Mouse (Mus musculus) CH12.LX (cell line): ENCODE results near the gene Tapt1. TPM values are rescaled to one million over a fixed set of nuclear protein-coding genes. Genes with fewer than 3 reads are reported as not detected.
A peak's percentile ranks its signal among the peaks of the same experiment; 100 is the strongest.

ENCODE experiments used
- DNase-seq: peaks from one replicate; pipeline ENCODE4 v3.0.0-alpha.2; 2013; ENCODE audit errors: extremely low read depth
- H3K27ac ChIP-seq: 2 replicates; pipeline ENCODE4 v1.5.1; 2012; ENCODE audit warnings: low read depth, mild to moderate bottlenecking, control low read depth, moderate library complexity; ENCODE audit not compliant: insufficient read depth
- H3K27me3 ChIP-seq: replicated peaks from 2 replicates; pipeline ENCODE3; 2012; ENCODE audit warnings: inconsistent platforms
- H3K36me3 ChIP-seq, 2 experiments: replicated peaks in 1 of 2; 2 replicates each; pipeline versions ENCODE3 to v1.6.1; 2012; ENCODE audit warnings: inconsistent platforms in 1 of 2, low read length in 1 of 2, mild to moderate bottlenecking in 1 of 2, mixed read lengths in 1 of 2, moderate library complexity in 1 of 2; ENCODE audit not compliant: control insufficient read depth in 1 of 2, insufficient read depth in 1 of 2
- H3K4me1 ChIP-seq, 2 experiments: 2 replicates each; pipeline ENCODE4 v1.6.1; 2012; ENCODE audit warnings: inconsistent platforms in 1 of 2, moderate library complexity in 1 of 2; ENCODE audit not compliant: insufficient read depth in 2 of 2, control insufficient read depth in 1 of 2
- H3K4me2 ChIP-seq: 2 replicates; pipeline ENCODE4 v1.6.1; 2012; ENCODE audit warnings: low read depth, mild to moderate bottlenecking, control low read depth; ENCODE audit not compliant: poor library complexity, insufficient read depth, severe bottlenecking
- H3K4me3 ChIP-seq, 3 experiments: fragments of 150-350 bp in 1 of 3; sonication (generic) in 1 of 3; replicated peaks in 1 of 3; 2 replicates each; pipeline versions ENCODE3 to v1.5.1; 2011 to 2012; ENCODE audit warnings: low read depth in 2 of 3, low read length in 2 of 3, mild to moderate bottlenecking in 2 of 3, moderate library complexity in 2 of 3, control low read depth in 1 of 3, improper control_type of control experiment in 1 of 3, inconsistent platforms in 1 of 3, mixed read lengths in 1 of 3; ENCODE audit not compliant: poor library complexity in 1 of 3
- H3K79me2 ChIP-seq: replicated peaks from 2 replicates; pipeline ENCODE4 v1.6.1; 2012; ENCODE audit warnings: mild to moderate bottlenecking, moderate library complexity; ENCODE audit not compliant: control insufficient read depth, poor library complexity, insufficient read depth, severe bottlenecking; ENCODE audit errors: extremely low read depth
- H3K9ac ChIP-seq: 2 replicates; pipeline ENCODE4 v1.6.1; 2012; ENCODE audit warnings: low read depth, mild to moderate bottlenecking, control low read depth, moderate library complexity; ENCODE audit not compliant: insufficient read depth
- H3K9me3 ChIP-seq: replicated peaks from 2 replicates; pipeline ENCODE3; 2012; ENCODE audit warnings: low read length, inconsistent platforms, mixed read lengths
- CHD1 ChIP-seq: IDR thresholded peaks from 2 replicates; pipeline ENCODE4 v1.6.1; 2012; ENCODE audit warnings: low read depth, low read length, improper control_type of control experiment, inconsistent platforms
- ELF1 ChIP-seq: IDR thresholded peaks from 2 replicates; pipeline ENCODE4 v1.6.1; 2014; ENCODE audit warnings: low read depth, mild to moderate bottlenecking, inconsistent platforms, low read length, improper control_type of control experiment
- EP300 ChIP-seq: IDR thresholded peaks from 2 replicates; pipeline ENCODE4 v1.6.1; 2011; ENCODE audit warnings: low read length, improper control_type of control experiment
- HCFC1 ChIP-seq: IDR thresholded peaks from 2 replicates; pipeline ENCODE4 v1.6.1; 2012; ENCODE audit warnings: low read depth, mild to moderate bottlenecking, inconsistent platforms, low read length, improper control_type of control experiment
- JUN ChIP-seq: IDR thresholded peaks from 2 replicates; pipeline ENCODE4 v1.6.1; 2011; ENCODE audit warnings: low read depth, mild to moderate bottlenecking, low read length, improper control_type of control experiment, moderate library complexity; ENCODE audit not compliant: insufficient read depth
- KAT2A ChIP-seq: IDR thresholded peaks from 2 replicates; pipeline ENCODE4 v1.6.1; 2012; ENCODE audit warnings: low read length, improper control_type of control experiment, inconsistent platforms; ENCODE audit not compliant: insufficient replicate concordance
- MAX ChIP-seq: IDR thresholded peaks from 2 replicates; pipeline ENCODE4 v1.6.1; 2011; ENCODE audit warnings: low read length, improper control_type of control experiment
- MEF2A ChIP-seq: IDR thresholded peaks from 2 replicates; pipeline ENCODE4 v1.6.1; 2014; ENCODE audit warnings: low read depth, mild to moderate bottlenecking, inconsistent platforms, low read length, improper control_type of control experiment, borderline replicate concordance
- MYC ChIP-seq: IDR thresholded peaks from 2 replicates; pipeline ENCODE4 v1.6.1; 2011; ENCODE audit warnings: low read depth, mild to moderate bottlenecking, improper control_type of control experiment, low read length
- NELFE ChIP-seq: IDR thresholded peaks from 2 replicates; pipeline ENCODE4 v1.6.1; 2011; ENCODE audit warnings: low read depth, low read length, improper control_type of control experiment
- NRF1 ChIP-seq: IDR thresholded peaks from 2 replicates; pipeline ENCODE4 v1.6.1; 2014; ENCODE audit warnings: low read depth, mild to moderate bottlenecking, inconsistent platforms, low read length, improper control_type of control experiment, moderate library complexity
- POLR2A ChIP-seq: IDR thresholded peaks from 2 replicates; pipeline ENCODE4 v1.6.1; 2011; ENCODE audit warnings: low read depth, mild to moderate bottlenecking, improper control_type of control experiment, low read length
- RCOR1 ChIP-seq: conservative IDR thresholded peaks from 2 replicates; pipeline ENCODE4 v1.6.1; 2012; ENCODE audit warnings: low read depth, mild to moderate bottlenecking, inconsistent platforms, low read length, improper control_type of control experiment
- SIN3A ChIP-seq: IDR thresholded peaks from 2 replicates; pipeline ENCODE4 v1.6.1; 2012; ENCODE audit warnings: low read length, improper control_type of control experiment, inconsistent platforms
- TCF12 ChIP-seq: IDR thresholded peaks from 2 replicates; pipeline ENCODE4 v1.6.1; 2014; ENCODE audit warnings: low read depth, mild to moderate bottlenecking, inconsistent platforms, low read length, improper control_type of control experiment
- UBTF ChIP-seq: IDR thresholded peaks from 2 replicates; pipeline ENCODE4 v1.6.1; 2012; ENCODE audit warnings: low read depth, mild to moderate bottlenecking, inconsistent platforms, low read length, improper control_type of control experiment, moderate library complexity
- USF2 ChIP-seq: conservative IDR thresholded peaks from 2 replicates; pipeline ENCODE4 v1.6.1; 2011; ENCODE audit warnings: low read depth, low read length, improper control_type of control experiment
- ZC3H11A ChIP-seq: IDR thresholded peaks from 2 replicates; pipeline ENCODE4 v1.6.1; 2012; ENCODE audit warnings: low read depth, mild to moderate bottlenecking, inconsistent platforms, low read length, improper control_type of control experiment
- ZKSCAN1 ChIP-seq: IDR thresholded peaks from 2 replicates; pipeline ENCODE4 v1.6.1; 2012; ENCODE audit warnings: low read depth, inconsistent platforms, low read length, improper control_type of control experiment, borderline replicate concordance
- ZMIZ1 ChIP-seq: IDR thresholded peaks from 2 replicates; pipeline ENCODE4 v1.6.1; 2012; ENCODE audit warnings: low read depth, mild to moderate bottlenecking, inconsistent platforms, low read length, improper control_type of control experiment
- dilution Hi-C: fragments of 300-500 bp; cut with MboI; formaldehyde crosslinking; loops from 2 replicates; pipeline ENCODE4 v1.14.3; 2020; ENCODE audit warnings: low sequenced_read_pairs; ENCODE audit not compliant: extremely low pct_unique_long_range_greater_than_20kb, extremely low pct_ligation_motif_present
- in situ Hi-C: fragments of 300-500 bp; cut with MboI; formaldehyde crosslinking; loops from 3 replicates; pipeline ENCODE4 v1.14.3; 2019; ENCODE audit warnings: low sequenced_read_pairs, low pct_ligation_motif_present, low pct_unique_long_range_greater_than_20kb, mixed read lengths
- polyA plus RNA-seq: library from polyadenylated mRNA; unstranded; fragments of >175 nt; gene quantifications from 2 replicates; pipeline ENCODE4 v1.2.1, GENCODE M21; 2012; ENCODE audit warnings: low read depth; ENCODE audit not compliant: insufficient read length
- total RNA-seq, 2 experiments: library from RNA; depleted of rRNA; stranded (reverse); fragments of 300-350 nt in 1 of 2; fragments of >200 nt in 1 of 2; gene quantifications; 2 replicates each; pipeline ENCODE4 v1.2.3; 2012 to 2014

Gene Tapt1
- 15.7 and 18.1 TPM in 2 replicates for total RNA-seq (2012; rRNA removed)
- total RNA-seq (2014; rRNA removed): 40.8 and 42.5 TPM in 2 replicates
- polyA plus RNA-seq: 25.7 and 33.5 TPM in 2 replicates

DNA sequence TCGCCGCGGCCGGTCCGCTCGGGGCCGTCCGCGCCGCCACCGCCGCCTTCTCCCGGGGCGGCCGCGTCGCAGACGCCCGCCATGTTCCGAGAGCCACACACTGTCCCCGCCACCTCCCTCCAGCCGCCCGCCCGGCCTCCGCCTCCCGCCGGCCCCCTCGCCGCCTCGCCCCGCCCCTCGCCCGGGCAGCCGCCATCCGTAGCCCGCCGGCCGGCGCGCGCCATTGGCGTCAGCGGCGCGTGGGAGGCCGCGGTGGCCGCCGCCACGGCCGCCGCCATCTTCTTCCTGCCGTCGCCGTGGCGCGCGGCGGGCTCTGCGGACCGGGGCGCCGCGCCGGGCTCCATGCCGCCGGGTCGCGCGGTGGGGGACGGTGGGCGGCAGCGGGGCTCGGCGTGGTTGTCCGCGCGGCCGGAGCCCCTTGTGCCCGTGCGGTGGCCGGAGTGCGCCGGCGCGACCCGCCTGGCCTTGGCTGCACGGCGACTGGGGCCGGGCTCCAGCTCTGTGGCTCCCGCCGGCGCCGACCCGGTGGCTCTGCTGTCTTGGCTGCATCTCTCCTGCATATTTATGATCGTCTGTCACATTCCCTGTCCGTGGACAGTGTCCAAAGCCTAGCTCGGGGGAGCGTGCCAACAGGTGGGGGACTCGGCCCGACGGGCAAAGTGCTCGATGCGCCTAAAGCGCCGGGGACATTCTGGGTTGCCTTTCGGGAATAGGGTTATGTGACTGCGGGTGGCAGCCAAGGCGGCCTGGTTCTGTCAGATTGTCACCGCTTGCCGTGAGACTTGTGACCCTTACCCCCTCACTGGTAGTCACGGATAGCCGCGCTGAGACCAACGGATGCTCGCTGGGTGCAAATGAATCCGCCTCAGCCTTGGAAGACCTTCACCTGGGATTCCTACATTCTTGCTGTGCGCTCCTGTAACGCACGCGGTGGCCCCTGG is at the start of gene Tapt1:
TSS of gene Tapt1 (minus strand) at position 106 of the 941 bp plus-strand sequence.
- H3K4me1 ChIP-seq: peaks cover 9 to 49% of the 10 kb centered on the region in 2 experiments; a peak in 3 of 4 replicates
- TF ChIP-seq MEF2A (0 out of 2 replicates have a peak, but pooled peaks have one; percentile 18), UBTF (peak; percentile 56; the same call in 1 of the 2 replicates), MAX (0 out of 2 replicates have a peak, but pooled peaks have one; percentile 31), TCF12 (peak; percentile 55), NELFE (peak; percentile 27; the same call in 1 of the 2 replicates), POLR2A (peak; percentile 67; the same call in 1 of the 2 replicates), ZKSCAN1 (no peak), JUN (no peak), ELF1 (0 out of 2 replicates have a peak, but pooled peaks have one; percentile 24), HCFC1 (peak; percentile 39; the same call in 1 of the 2 replicates), ZC3H11A (no peak), KAT2A (peak; percentile 56; the same call in 1 of the 2 replicates), USF2 (no peak), ZMIZ1 (peak; percentile 25; the same call in 1 of the 2 replicates), SIN3A (0 out of 2 replicates have a peak, but pooled peaks have one; percentile 10), NRF1 (peak; percentile 68), RCOR1 (0 out of 2 replicates have a peak, but pooled peaks have one; percentile 30)
- H3K4me3 ChIP-seq: peak within 1 kb of the TSS; percentile 76 to 90 (median 85)
- H3K27me3 ChIP-seq: no peaks in the 10 kb centered on the region
- H3K79me2 ChIP-seq: peaks cover 26% of the 10 kb centered on the region
- peak within 1 kb of the TSS; percentile 94 for H3K9ac ChIP-seq
- DNase-seq: peak; percentile 55
- peaks cover 0 to 12% of the 10 kb centered on the region in 2 experiments for H3K36me3 ChIP-seq
- in situ Hi-C loops: loop anchor here (25.0 kb wide), 1 partner anchor 339 kb away; no protein-coding TSS in a partner anchor
- dilution Hi-C loops: no loop called here
- H3K4me2 ChIP-seq: peak within 1 kb of the TSS; percentile 70
- no peaks in the 10 kb centered on the region for H3K9me3 ChIP-seq
- H3K27ac ChIP-seq: peak within 1 kb of the TSS; percentile 56

DNA sequence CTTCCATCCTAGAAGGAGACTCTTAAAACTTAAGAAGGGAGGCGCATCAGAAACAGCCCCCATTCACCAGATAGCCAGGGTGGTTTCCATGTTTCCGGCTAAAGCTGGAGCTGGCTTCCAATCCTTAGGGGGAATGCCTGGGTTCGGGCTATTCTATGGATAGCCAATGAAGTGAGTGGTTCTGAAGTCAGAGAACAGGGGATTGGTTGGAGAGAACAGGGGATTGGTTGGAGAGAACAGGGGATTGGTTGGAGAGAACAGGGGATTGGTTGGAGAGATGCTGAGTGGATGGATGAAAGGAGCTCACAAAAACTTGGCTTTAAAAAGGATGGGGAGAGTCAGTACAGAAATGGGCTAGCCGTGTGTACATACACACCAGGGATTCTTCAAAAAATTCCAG is 45.1 kb upstream of the Tapt1 start:
- TF ChIP-seq CHD1: no peak
- TF ChIP-seq EP300: no peak
- TF ChIP-seq UBTF: no peak
- TF ChIP-seq NELFE: no peak
- no peak for TF ChIP-seq ELF1
- TF ChIP-seq POLR2A: no peak
- TF ChIP-seq MYC: no peak
- Histone ChIP-seq H3K4me2 (no peak overlapping the region), H3K79me2 (no peaks in the 10 kb centered on the region), H3K27me3 (no peaks in the 10 kb centered on the region), H3K9me3 (no peaks in the 10 kb centered on the region), H3K27ac (no peak overlapping the region), H3K9ac (no peak overlapping the region), H3K4me1 (0 out of 4 replicates have a peak, but pooled peaks cover 3 to 4% of the 10 kb centered on the region in 2 experiments), H3K4me3 (no peak overlapping the region), H3K36me3 (no peaks in the 10 kb centered on the region)
- in situ Hi-C loops: no loop called here
- DNase-seq: no peak
- dilution Hi-C loops: no loop called here
